Mouse (Mus musculus) brown adipose tissue, adult 24 weeks (tissue): ENCODE results near the gene Myom1. TPM values are rescaled to one million over a fixed set of nuclear protein-coding genes. Genes with fewer than 3 reads are reported as not detected.

Source experiments
- H3K27ac ChIP-seq: fragments of 200-500 bp; replicated peaks from 2 replicates; pipeline ENCODE4 v1.5.1; 2012; ENCODE audit warnings: low read depth, mild to moderate bottlenecking, low read length
- H3K4me1 ChIP-seq: fragments of 200-500 bp; 2 replicates; pipeline ENCODE4 v1.6.1; 2012; ENCODE audit warnings: low read length, mixed read lengths; ENCODE audit not compliant: control insufficient read depth, insufficient read depth, insufficient read length
- H3K4me3 ChIP-seq: fragments of 200-500 bp; 2 replicates; pipeline ENCODE4 v1.5.1; 2012; ENCODE audit warnings: low read depth, mild to moderate bottlenecking, low read length, moderate library complexity; ENCODE audit not compliant: insufficient read depth
- polyA plus RNA-seq: library from polyadenylated mRNA; stranded (reverse); fragments of >200 nt; gene quantifications from 2 replicates; pipeline ENCODE4 v1.2.4, GENCODE M21; 2012; ENCODE audit not compliant: missing spikeins, insufficient read depth, insufficient read length

The Myom1 gene
- polyA plus RNA-seq, 1 experiment = 10.1 TPM

GRCm38 (mm10) chr17:71018616-71019308, 16.3 kb downstream of the Myom1 start:
- Histone ChIP-seq H3K27ac (no peak overlapping the region), H3K4me1 (no peaks in the 10 kb centered on the region), H3K4me3 (no peak overlapping the region)

DNA sequence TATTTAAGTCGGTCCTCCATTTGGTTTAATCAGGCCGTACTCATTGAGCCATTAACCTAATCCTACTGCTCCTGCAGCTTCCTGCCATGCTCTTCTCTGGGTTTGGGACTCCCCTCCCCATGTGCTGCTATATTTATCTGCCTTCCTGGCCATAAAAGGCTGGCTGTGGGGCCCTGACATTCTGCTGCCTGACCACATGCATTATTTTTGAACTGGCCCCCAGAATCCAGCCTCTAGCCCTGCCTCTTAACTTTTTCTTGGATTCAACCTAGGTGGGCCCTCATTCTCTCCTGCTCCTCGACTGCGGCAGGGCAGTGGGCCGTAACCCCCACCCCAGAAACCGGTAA, 16.8 kb downstream of the Myom1 start:
- Histone ChIP-seq H3K27ac (no peak overlapping the region), H3K4me1 (no peaks in the 10 kb centered on the region), H3K4me3 (peak overlapping the region; percentile 23; the same call in 1 of the 2 replicates)

- Histone ChIP-seq H3K4me3 (peak overlapping the region; percentile 23; the same call in 1 of the 2 replicates), H3K27ac (no peak overlapping the region), H3K4me1 (no peaks in the 10 kb centered on the region)
These were observed 17.4 kb downstream of the Myom1 start for GRCm38 (mm10) chr17:71019860-71020259.

DNA sequence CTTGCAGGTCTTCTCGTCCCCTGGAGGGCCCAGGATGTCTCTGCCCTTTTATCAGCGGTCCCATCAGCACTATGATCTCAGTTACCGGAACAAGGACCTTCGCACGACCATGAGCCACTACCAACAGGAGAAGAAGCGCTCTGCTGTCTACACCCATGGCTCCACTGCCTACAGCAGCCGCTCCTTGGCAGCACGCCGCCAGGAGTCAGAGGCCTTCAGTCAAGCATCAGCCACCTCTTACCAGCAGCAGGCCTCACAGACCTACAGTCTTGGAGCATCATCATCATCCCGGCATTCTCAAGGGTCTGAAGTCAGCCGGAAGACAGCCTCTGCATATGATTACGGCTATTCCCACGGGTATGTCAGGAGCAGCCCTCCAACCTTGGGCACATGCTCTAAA, 20.4 kb downstream of the Myom1 start:
- Histone ChIP-seq H3K27ac (no peak overlapping the region), H3K4me1 (no peaks in the 10 kb centered on the region), H3K4me3 (no peak overlapping the region)

GRCm38 (mm10) chr17:71024071-71024470, 21.6 kb downstream of the Myom1 start:
- Histone ChIP-seq H3K4me3 (no peak overlapping the region), H3K27ac (no peak overlapping the region), H3K4me1 (no peaks in the 10 kb centered on the region)

GRCm38 (mm10) chr17:71025922-71026321, 23.5 kb downstream of the Myom1 start:
- H3K27ac ChIP-seq = no peak overlapping the region
- H3K4me1 ChIP-seq = no peaks in the 10 kb centered on the region
- H3K4me3 ChIP-seq = no peak overlapping the region

GRCm38 (mm10) chr17:71027186-71027585, 24.8 kb downstream of the Myom1 start:
- Histone ChIP-seq H3K27ac (no peak overlapping the region), H3K4me1 (no peaks in the 10 kb centered on the region), H3K4me3 (no peak overlapping the region)

DNA sequence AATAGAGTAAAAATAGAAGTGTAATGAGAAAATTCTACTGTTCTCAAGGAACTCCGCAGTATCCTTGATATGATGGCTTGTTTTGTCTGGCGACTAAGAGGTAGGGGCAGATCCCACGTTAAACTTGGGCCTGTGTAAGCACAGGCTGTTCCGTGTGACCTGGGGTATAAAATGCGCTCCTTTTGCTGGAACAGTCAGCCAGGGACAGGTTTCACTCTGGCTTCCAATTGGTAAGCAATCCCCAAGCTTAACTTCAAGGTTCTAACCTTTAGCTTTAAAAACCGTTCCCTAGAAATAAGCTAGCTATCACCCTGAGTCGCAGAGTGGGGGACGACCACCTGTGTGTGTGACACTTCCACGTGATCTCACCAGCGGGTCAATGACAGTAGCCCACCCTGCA, 30.3 kb downstream of the Myom1 start:
- Histone ChIP-seq H3K27ac (no peak overlapping the region), H3K4me3 (no peak overlapping the region), H3K4me1 (no peaks in the 10 kb centered on the region)

DNA sequence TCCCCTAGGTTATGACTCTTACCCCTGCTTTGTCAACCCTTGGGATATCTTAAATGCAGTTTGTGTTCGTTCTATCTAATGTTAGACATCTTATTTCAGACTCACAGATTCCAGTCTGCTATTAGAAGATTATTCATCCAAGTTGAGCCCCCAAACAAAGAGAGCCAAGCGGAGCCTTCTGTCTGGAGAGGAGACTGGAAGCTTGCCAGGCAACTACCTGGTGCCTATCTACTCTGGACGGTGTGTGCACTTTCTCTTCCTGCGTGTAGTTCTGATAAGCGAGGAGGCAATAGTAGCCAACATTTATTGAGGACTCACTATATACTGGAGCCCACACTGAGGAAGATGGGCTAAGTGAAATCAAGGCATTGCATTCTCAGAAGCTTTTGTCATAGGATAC, 32.0 kb downstream of the Myom1 start:
- no peak overlapping the region for H3K27ac ChIP-seq
- H3K4me3 ChIP-seq = no peak overlapping the region
- H3K4me1 ChIP-seq = no peaks in the 10 kb centered on the region

- Histone ChIP-seq H3K4me3 (no peak overlapping the region), H3K4me1 (peaks cover 5% of the 10 kb centered on the region; the same call in 1 of the 2 replicates), H3K27ac (no peak overlapping the region)
These were observed 34.8 kb downstream of the Myom1 start for GRCm38 (mm10) chr17:71037188-71037587.

DNA sequence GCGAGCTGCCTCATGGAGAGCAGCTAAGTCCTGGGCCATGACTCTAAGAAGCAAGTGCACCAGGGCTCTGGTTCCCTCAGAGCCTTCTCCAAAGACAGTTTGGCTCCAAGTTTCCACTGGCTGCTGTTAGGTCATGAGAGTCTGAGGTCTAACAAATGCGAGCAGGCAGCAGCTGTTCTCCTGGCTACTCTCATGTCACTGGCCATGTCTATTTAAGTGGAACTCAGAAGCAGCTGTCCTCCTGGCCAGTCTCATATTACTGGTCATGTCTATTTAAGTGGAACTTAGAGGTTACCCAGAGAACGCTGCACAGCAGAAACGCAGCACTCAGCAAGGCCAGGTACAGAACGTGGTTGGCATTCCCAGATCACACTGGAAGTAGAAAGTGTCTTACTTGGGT, 36.4 kb downstream of the Myom1 start:
- Histone ChIP-seq H3K27ac (no peak overlapping the region), H3K4me1 (peaks cover 5% of the 10 kb centered on the region; the same call in 1 of the 2 replicates), H3K4me3 (no peak overlapping the region)

- peaks cover 5% of the 10 kb centered on the region; the same call in 1 of the 2 replicates for H3K4me1 ChIP-seq
- no peak overlapping the region for H3K27ac ChIP-seq
- H3K4me3 ChIP-seq = no peak overlapping the region
These were observed 37.6 kb downstream of the Myom1 start for GRCm38 (mm10) chr17:71039851-71040581.

DNA sequence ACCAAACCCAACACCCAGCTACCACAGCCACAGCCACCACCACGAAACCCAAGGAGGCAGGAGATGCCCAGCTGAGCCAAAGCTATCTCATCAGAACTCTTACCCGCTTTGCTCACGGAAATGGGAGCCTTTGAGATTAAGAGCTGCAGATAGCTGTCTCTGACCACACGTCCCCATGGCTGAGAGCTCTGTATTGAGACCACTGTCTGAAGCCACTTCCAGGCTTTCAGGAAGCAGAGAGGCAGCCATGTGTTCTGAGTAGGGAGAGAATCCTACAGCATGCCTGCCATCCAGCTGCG, 38.1 kb downstream of the Myom1 start:
- H3K4me1 ChIP-seq = peaks cover 5% of the 10 kb centered on the region; the same call in 1 of the 2 replicates
- H3K27ac ChIP-seq = no peak overlapping the region
- no peak overlapping the region for H3K4me3 ChIP-seq

DNA sequence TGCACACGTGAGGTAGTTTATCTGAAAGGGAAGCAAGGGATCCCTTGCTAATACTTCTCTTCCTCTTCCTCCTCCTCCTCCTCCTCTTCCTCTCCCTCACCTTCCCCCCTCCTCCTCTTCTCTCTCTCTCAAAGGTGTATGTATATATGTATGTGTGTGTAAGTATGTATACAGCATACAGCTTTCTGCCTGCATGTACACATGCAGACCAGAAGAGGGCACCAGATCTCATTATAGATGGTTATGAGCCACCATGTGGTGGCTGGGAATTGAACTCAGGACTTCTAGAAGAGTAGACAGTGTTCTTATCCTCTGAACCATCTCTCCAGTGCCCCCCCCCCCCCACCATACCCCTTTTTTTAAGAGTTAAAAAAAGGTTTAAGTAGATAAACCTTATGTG, 40.2 kb downstream of the Myom1 start:
- H3K4me3 ChIP-seq = no peak overlapping the region
- H3K4me1 ChIP-seq = peaks cover 5% of the 10 kb centered on the region; the same call in 1 of the 2 replicates
- no peak overlapping the region for H3K27ac ChIP-seq

DNA sequence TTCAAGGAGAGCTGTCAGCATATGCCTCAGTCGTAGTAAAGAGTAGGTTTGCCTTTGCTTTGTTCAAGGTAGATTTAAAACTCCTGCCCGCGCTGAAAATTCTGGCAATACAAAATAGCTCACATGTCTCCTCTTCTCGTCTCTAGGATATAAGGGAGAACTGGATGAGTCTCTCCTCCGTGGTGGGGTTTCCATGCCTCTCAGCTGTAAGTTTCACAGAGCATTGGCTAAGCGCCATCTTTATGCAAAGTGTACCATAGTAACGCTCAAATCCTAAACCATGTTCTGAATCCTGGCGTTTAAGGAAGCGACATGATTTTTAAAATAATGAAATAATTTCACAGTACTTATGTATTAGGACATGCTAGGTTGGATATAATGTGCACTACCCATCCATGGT, 43.2 kb downstream of the Myom1 start:
- Histone ChIP-seq H3K27ac (no peak overlapping the region), H3K4me3 (no peak overlapping the region), H3K4me1 (no peaks in the 10 kb centered on the region)

GRCm38 (mm10) chr17:71046856-71047255, 44.4 kb downstream of the Myom1 start:
- Histone ChIP-seq H3K4me1 (no peaks in the 10 kb centered on the region), H3K4me3 (no peak overlapping the region), H3K27ac (no peak overlapping the region)
